Mouse (Mus musculus) liver, embryonic 12.5 days (tissue): Measurements from ENCODE around the gene Grid2. TPM values are rescaled to one million over a fixed set of nuclear protein-coding genes. Genes with fewer than 3 reads are reported as not detected.

Source experiments
- ATAC-seq: fragments of 200-750 bp; cut with Nextera tagmentation; 2 replicates; pipeline ENCODE4 v1.8.0; 2017; ENCODE audit warnings: moderate number of reproducible peaks, mild to moderate bottlenecking, moderate library complexity
- H3K27ac ChIP-seq: fragments of 300-500 bp; sonication (generic); 2 replicates; pipeline ENCODE4 v1.5.1; 2016; ENCODE audit warnings: mild to moderate bottlenecking
- H3K27me3 ChIP-seq: fragments of 300-500 bp; sonication (generic); replicated peaks from 2 replicates; pipeline ENCODE4 v1.6.1; 2016; ENCODE audit warnings: mild to moderate bottlenecking, moderate library complexity
- H3K36me3 ChIP-seq: fragments of 300-500 bp; sonication (generic); 2 replicates; pipeline ENCODE4 v1.6.1; 2016; ENCODE audit warnings: mild to moderate bottlenecking, moderate library complexity
- H3K4me1 ChIP-seq: fragments of 300-500 bp; sonication (generic); 2 replicates; pipeline ENCODE4 v1.6.1; 2016
- H3K4me2 ChIP-seq: fragments of 300-500 bp; sonication (generic); 2 replicates; pipeline ENCODE4 v1.6.1; 2016; ENCODE audit warnings: mild to moderate bottlenecking, moderate library complexity
- H3K4me3 ChIP-seq: fragments of 300-500 bp; sonication (generic); 2 replicates; pipeline ENCODE4 v1.5.1; 2016; ENCODE audit warnings: mild to moderate bottlenecking, moderate library complexity
- H3K9ac ChIP-seq: fragments of 300-500 bp; sonication (generic); 2 replicates; pipeline ENCODE4 v1.6.1; 2016; ENCODE audit warnings: mild to moderate bottlenecking, moderate library complexity
- H3K9me3 ChIP-seq: fragments of 300-500 bp; sonication (generic); replicated peaks from 2 replicates; pipeline ENCODE4 v1.6.1; 2016; ENCODE audit warnings: mild to moderate bottlenecking, moderate library complexity
- WGBS: fragments of 180-500 bp; shearing (Covaris S2); methylation state at CpG from one replicate; pipeline ENCODE4 v1.1.7; 2016; ENCODE audit not compliant: insufficient replicate concordance; 5-methylcytosine and 5-hydroxymethylcytosine counted together
- polyA plus RNA-seq: library from polyadenylated mRNA; unstranded; fragments of >200 nt; fragmentation: Nextera tagmentation; extraction: Ambion mirVana; gene quantifications from 2 replicates; pipeline ENCODE4 v1.2.1, GENCODE M21; 2016

Gene Grid2
- polyA plus RNA-seq, 1 experiment from 2014 or later = not detected

GRCm38 (mm10) chr6:64729231-64730011 lies 1473.7 kb downstream of the Grid2 start:
- 0 out of 2 replicates have a peak, but pooled peaks have one; percentile 18 for ATAC-seq
- Histone ChIP-seq H3K9ac (no peak overlapping the region), H3K4me3 (peak overlapping the region; percentile 15), H3K27ac (no peak overlapping the region), H3K36me3 (no peaks in the 10 kb centered on the region), H3K27me3 (peaks cover 73% of the 10 kb centered on the region), H3K4me2 (peak overlapping the region; percentile 56), H3K9me3 (no peaks in the 10 kb centered on the region), H3K4me1 (peaks cover 6% of the 10 kb centered on the region; the same call in 1 of the 2 replicates)
- WGBS = under 1% methylated on average over 53 of the region's 53 CpGs

GRCm38 (mm10) chr6:64730030-64730429 lies 1474.4 kb downstream of the Grid2 start:
- H3K36me3 ChIP-seq = no peaks in the 10 kb centered on the region
- ATAC-seq = no peak
- peaks cover 10% of the 10 kb centered on the region; the same call in 1 of the 2 replicates for H3K4me1 ChIP-seq
- no peaks in the 10 kb centered on the region for H3K9me3 ChIP-seq
- WGBS = 2% methylated on average over 19 of the region's 19 CpGs
- H3K4me2 ChIP-seq = peak overlapping the region; percentile 56
- peak overlapping the region; percentile 15; the same call in 1 of the 2 replicates for H3K4me3 ChIP-seq
- no peak overlapping the region for H3K27ac ChIP-seq
- peaks cover 79% of the 10 kb centered on the region for H3K27me3 ChIP-seq
- H3K9ac ChIP-seq = no peak overlapping the region

- Histone ChIP-seq H3K27me3 (peaks cover 84% of the 10 kb centered on the region), H3K4me1 (peaks cover 10% of the 10 kb centered on the region; the same call in 1 of the 2 replicates), H3K27ac (no peak overlapping the region), H3K9ac (no peak overlapping the region), H3K9me3 (no peaks in the 10 kb centered on the region), H3K4me3 (no peak overlapping the region), H3K4me2 (no peak overlapping the region), H3K36me3 (no peaks in the 10 kb centered on the region)
- WGBS = 10% methylated on average over 14 of the region's 14 CpGs
- ATAC-seq = no peak
Measured at GRCm38 (mm10) chr6:64730506-64731020, 1474.9 kb downstream of the Grid2 start.

- H3K4me1 ChIP-seq = peaks cover 10% of the 10 kb centered on the region; the same call in 1 of the 2 replicates
- no peaks in the 10 kb centered on the region for H3K36me3 ChIP-seq
- ATAC-seq = no peak
- no peak overlapping the region for H3K27ac ChIP-seq
- H3K9me3 ChIP-seq = no peaks in the 10 kb centered on the region
- H3K9ac ChIP-seq = no peak overlapping the region
- 11% methylated on average over 7 of the region's 7 CpGs for WGBS
- no peak overlapping the region for H3K4me2 ChIP-seq
- no peak overlapping the region for H3K4me3 ChIP-seq
- peaks cover 89% of the 10 kb centered on the region for H3K27me3 ChIP-seq
Measured at GRCm38 (mm10) chr6:64731126-64731525, 1475.5 kb downstream of the Grid2 start.

- H3K9ac ChIP-seq = no peak overlapping the region
- H3K4me2 ChIP-seq = no peak overlapping the region
- 10% methylated on average over 8 of the region's 8 CpGs for WGBS
- H3K4me1 ChIP-seq = peaks cover 10% of the 10 kb centered on the region; the same call in 1 of the 2 replicates
- no peak overlapping the region for H3K4me3 ChIP-seq
- H3K27me3 ChIP-seq = peaks cover 93% of the 10 kb centered on the region
- H3K27ac ChIP-seq = no peak overlapping the region
- H3K9me3 ChIP-seq = no peaks in the 10 kb centered on the region
- ATAC-seq = no peak
- H3K36me3 ChIP-seq = no peaks in the 10 kb centered on the region
Measured at GRCm38 (mm10) chr6:64731621-64732320, 1476.1 kb downstream of the Grid2 start.

- no peaks in the 10 kb centered on the region for H3K36me3 ChIP-seq
- H3K9ac ChIP-seq = no peak overlapping the region
- H3K27ac ChIP-seq = no peak overlapping the region
- no peak for ATAC-seq
- H3K4me3 ChIP-seq = no peak overlapping the region
- 4% methylated on average over 4 of the region's 4 CpGs for WGBS
- peaks cover 10% of the 10 kb centered on the region; the same call in 1 of the 2 replicates for H3K4me1 ChIP-seq
- no peaks in the 10 kb centered on the region for H3K9me3 ChIP-seq
- peaks cover 79% of the 10 kb centered on the region for H3K27me3 ChIP-seq
- H3K4me2 ChIP-seq = no peak overlapping the region
Measured at GRCm38 (mm10) chr6:64733311-64733710, 1477.6 kb downstream of the Grid2 start.

GRCm38 (mm10) chr6:64734441-64735320 lies 1479.0 kb downstream of the Grid2 start:
- Histone ChIP-seq H3K27ac (no peak overlapping the region), H3K9me3 (no peaks in the 10 kb centered on the region), H3K4me1 (0 out of 2 replicates have a peak, but pooled peaks cover 4% of the 10 kb centered on the region), H3K4me2 (peak overlapping the region; percentile 54), H3K4me3 (peak overlapping the region; percentile 29; the same call in 1 of the 2 replicates), H3K9ac (no peak overlapping the region), H3K36me3 (no peaks in the 10 kb centered on the region), H3K27me3 (peaks cover 66% of the 10 kb centered on the region)
- ATAC-seq = no peak
- WGBS = 2% methylated on average over 54 of the region's 54 CpGs

GRCm38 (mm10) chr6:64736317-64736716 lies 1480.6 kb downstream of the Grid2 start:
- no peaks in the 10 kb centered on the region for H3K36me3 ChIP-seq
- 0 out of 2 replicates have a peak, but pooled peaks cover 4% of the 10 kb centered on the region for H3K4me1 ChIP-seq
- no peak overlapping the region for H3K27ac ChIP-seq
- H3K9ac ChIP-seq = no peak overlapping the region
- no peak overlapping the region for H3K4me3 ChIP-seq
- WGBS = 44% methylated on average over 4 of the region's 4 CpGs
- no peak overlapping the region for H3K4me2 ChIP-seq
- no peak for ATAC-seq
- H3K27me3 ChIP-seq = peaks cover 54% of the 10 kb centered on the region
- no peaks in the 10 kb centered on the region for H3K9me3 ChIP-seq

GRCm38 (mm10) chr6:64742915-64743489 lies 1487.3 kb downstream of the Grid2 start:
- no peak overlapping the region for H3K9ac ChIP-seq
- no peaks in the 10 kb centered on the region for H3K36me3 ChIP-seq
- no peak for ATAC-seq
- H3K4me2 ChIP-seq = no peak overlapping the region
- no peaks in the 10 kb centered on the region for H3K9me3 ChIP-seq
- no peaks in the 10 kb centered on the region for H3K4me1 ChIP-seq
- no peaks in the 10 kb centered on the region for H3K27me3 ChIP-seq
- WGBS = 45% methylated on average over 2 of the region's 2 CpGs
- no peak overlapping the region for H3K27ac ChIP-seq
- no peak overlapping the region for H3K4me3 ChIP-seq
